Mouse (Mus musculus) midbrain, embryonic 16.5 days (tissue): Measurements from ENCODE around the gene Clcn3. TPM values are rescaled to one million over a fixed set of nuclear protein-coding genes. Genes with fewer than 3 reads are reported as not detected.
"Not testable (repeated sequence)": the region's sequence is repeated elsewhere in the genome, so short reads cannot be mapped to it uniquely, and the experiment has no call there.

Source experiments
- ATAC-seq: fragments of 200-750 bp; cut with Nextera tagmentation; 2 replicates; pipeline ENCODE4 v1.8.0; 2017; ENCODE audit warnings: moderate TSS enrichment
- H3K27ac ChIP-seq: fragments of 300-500 bp; sonication (generic); 2 replicates; pipeline ENCODE4 v1.5.1; 2014; ENCODE audit warnings: mild to moderate bottlenecking, low read length, mixed read lengths
- H3K27me3 ChIP-seq: fragments of 300-500 bp; sonication (generic); 2 replicates; pipeline ENCODE4 v1.6.1; 2014; ENCODE audit warnings: low read depth, low read length, mixed read lengths; ENCODE audit not compliant: control insufficient read depth, insufficient read depth
- H3K36me3 ChIP-seq: fragments of 300-500 bp; sonication (generic); 2 replicates; pipeline ENCODE4 v1.6.1; 2014; ENCODE audit warnings: mild to moderate bottlenecking, low read length, moderate library complexity, mixed read lengths; ENCODE audit not compliant: control insufficient read depth, insufficient read depth
- H3K4me1 ChIP-seq: fragments of 300-500 bp; sonication (generic); 2 replicates; pipeline ENCODE4 v1.6.1; 2014; ENCODE audit warnings: mild to moderate bottlenecking, low read length, mixed read lengths; ENCODE audit not compliant: control insufficient read depth, insufficient read depth
- H3K4me2 ChIP-seq: fragments of 300-500 bp; sonication (generic); 2 replicates; pipeline ENCODE4 v1.6.1; 2014; ENCODE audit warnings: mild to moderate bottlenecking, low read length, mixed read lengths
- H3K4me3 ChIP-seq: fragments of 300-500 bp; sonication (generic); 2 replicates; pipeline ENCODE4 v1.5.1; 2014; ENCODE audit warnings: low read depth, mild to moderate bottlenecking, low read length, moderate library complexity, mixed read lengths
- H3K9ac ChIP-seq: fragments of 300-500 bp; sonication (generic); 2 replicates; pipeline ENCODE4 v1.6.1; 2014; ENCODE audit warnings: low read depth, low read length, mixed read lengths
- H3K9me3 ChIP-seq: fragments of 300-500 bp; sonication (generic); replicated peaks from 2 replicates; pipeline ENCODE4 v1.6.1; 2014; ENCODE audit warnings: mild to moderate bottlenecking, low read length, mixed read lengths; ENCODE audit not compliant: control insufficient read depth, poor library complexity, severe bottlenecking
- WGBS: fragments of 180-500 bp; shearing (Covaris S2); extraction: QIAGEN DNeasy Blood & Tissue Kit; methylation state at CpG from one replicate; pipeline ENCODE4 v1.1.7; 2014; 5-methylcytosine and 5-hydroxymethylcytosine counted together
- polyA plus RNA-seq: library from polyadenylated mRNA; unstranded; fragments of >200 nt; fragmentation: Nextera tagmentation; extraction: Ambion mirVana; gene quantifications from 2 replicates; pipeline ENCODE4 v1.2.1, GENCODE M21; 2015

Gene Clcn3
- 74.4 and 78.4 TPM in 2 replicates for polyA plus RNA-seq

DNA sequence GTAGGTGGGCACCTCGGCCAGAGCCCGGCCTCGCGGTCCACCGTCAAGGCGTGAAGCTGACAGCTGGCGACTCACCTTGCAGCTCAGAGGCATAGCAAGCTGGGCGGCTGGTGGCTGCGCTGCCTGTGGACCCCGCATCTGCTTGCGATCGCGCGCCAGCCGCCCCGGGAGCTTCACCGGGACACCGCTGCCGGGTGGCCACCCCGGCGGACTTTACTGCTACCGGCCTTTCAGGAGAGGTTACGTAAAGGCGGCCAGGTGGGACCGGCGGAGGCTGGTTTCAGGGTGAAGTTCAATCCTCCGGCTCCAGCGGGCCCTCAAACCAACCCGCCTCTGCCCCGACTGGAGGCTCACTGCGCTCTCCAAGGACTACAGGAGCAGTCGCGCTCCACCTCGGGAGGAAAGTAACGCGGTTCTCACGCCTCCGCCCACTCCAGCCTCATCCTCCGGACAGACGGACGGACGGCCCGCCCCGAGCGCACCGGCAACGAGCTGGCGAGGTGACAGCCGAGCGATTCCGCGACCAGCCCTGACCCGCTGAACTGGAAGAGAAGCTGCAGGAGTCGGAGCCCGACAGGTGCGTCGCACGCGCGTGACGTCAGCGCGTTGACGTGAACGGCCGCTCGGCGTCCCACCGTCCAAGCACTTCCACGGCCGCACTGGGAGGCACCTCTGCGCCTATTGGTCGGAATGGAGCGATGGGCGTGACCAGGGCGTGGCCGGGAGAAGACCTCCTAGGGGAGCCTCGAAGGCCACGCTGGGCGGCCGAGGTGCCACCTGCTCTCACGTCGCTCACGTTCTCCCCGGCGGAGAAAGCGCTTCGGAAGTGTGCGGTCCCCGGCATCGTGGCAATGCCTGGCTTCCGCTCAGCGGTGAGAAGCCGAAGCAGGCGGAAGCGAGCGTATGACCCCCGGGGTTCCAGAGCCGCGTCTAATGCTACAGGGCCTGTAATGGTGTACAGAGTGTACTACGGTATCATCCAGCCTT is at the start of gene Clcn3:
Gene Clcn3, minus strand, starts transcription at position 600 of the 987 bp plus-strand sequence.
- under 1% methylated on average over 101 of the region's 101 CpGs for WGBS
- Histone ChIP-seq H3K9me3 (no peaks in the 10 kb centered on the region), H3K4me2 (peak within 1 kb of the TSS; percentile 97), H3K36me3 (no peaks in the 10 kb centered on the region), H3K27me3 (no peaks in the 10 kb centered on the region), H3K27ac (peak within 1 kb of the TSS; percentile 90), H3K4me1 (peaks cover 16% of the 10 kb centered on the region), H3K4me3 (peak within 1 kb of the TSS; percentile 91), H3K9ac (peak within 1 kb of the TSS; percentile 86)
- peak; percentile 100 for ATAC-seq

DNA sequence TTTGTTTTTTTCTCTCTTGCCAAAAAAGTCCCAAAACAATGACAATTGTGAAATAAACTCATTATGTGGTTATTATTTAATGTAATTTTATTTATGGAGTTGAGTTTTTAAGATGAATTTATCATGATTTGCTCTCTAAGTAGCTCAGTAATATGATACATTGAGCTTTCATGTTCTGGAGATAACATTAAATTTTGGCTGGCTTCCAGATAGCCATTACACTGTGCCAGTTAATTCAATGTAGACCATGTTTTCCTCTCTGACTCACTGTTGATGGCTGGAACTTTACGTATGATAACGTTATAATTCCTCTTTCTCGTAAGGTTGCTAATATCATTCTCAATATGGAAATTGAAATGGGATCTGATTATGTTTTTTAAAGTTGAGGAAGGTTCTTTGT is 13.4 kb upstream of the Clcn3 start:
- H3K9me3 ChIP-seq: no peaks in the 10 kb centered on the region
- H3K27me3 ChIP-seq: no peaks in the 10 kb centered on the region
- WGBS: 94% methylated on average over 3 of the region's 3 CpGs
- H3K9ac ChIP-seq: no peak overlapping the region
- no peak overlapping the region for H3K4me3 ChIP-seq
- no peak overlapping the region for H3K4me2 ChIP-seq
- H3K4me1 ChIP-seq: peaks cover 12% of the 10 kb centered on the region
- ATAC-seq: no peak
- no peak overlapping the region for H3K27ac ChIP-seq
- H3K36me3 ChIP-seq: no peaks in the 10 kb centered on the region

DNA sequence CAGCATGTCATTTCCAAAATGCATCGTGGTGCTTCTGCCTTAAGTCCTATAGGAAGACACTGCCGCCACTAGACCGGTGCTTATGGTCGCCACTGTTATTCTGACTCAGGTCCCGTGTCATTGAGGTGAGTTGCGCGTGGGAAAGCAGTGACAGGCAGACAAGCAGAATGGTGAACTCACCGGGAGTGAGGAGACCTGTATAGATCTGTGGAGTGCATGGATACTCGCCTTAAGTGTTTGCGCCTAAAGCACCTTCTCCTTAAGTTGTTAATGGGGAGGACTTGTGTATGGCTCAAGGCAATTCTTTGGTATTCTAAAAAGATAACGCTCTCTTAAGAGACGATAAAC is 10.5 kb upstream of the Clcn3 start:
- Histone ChIP-seq H3K27ac (peak overlapping the region; percentile 93), H3K9me3 (no peaks in the 10 kb centered on the region), H3K27me3 (no peaks in the 10 kb centered on the region), H3K36me3 (no peaks in the 10 kb centered on the region), H3K4me2 (peak overlapping the region; percentile 84), H3K4me3 (peak overlapping the region; percentile 84), H3K9ac (peak overlapping the region; percentile 87), H3K4me1 (peaks cover 12% of the 10 kb centered on the region)
- 5% methylated on average over 12 of the region's 12 CpGs for whole genome bisulfite sequencing
- ATAC-seq: peak; percentile 53; the same call in 1 of the 2 replicates

DNA sequence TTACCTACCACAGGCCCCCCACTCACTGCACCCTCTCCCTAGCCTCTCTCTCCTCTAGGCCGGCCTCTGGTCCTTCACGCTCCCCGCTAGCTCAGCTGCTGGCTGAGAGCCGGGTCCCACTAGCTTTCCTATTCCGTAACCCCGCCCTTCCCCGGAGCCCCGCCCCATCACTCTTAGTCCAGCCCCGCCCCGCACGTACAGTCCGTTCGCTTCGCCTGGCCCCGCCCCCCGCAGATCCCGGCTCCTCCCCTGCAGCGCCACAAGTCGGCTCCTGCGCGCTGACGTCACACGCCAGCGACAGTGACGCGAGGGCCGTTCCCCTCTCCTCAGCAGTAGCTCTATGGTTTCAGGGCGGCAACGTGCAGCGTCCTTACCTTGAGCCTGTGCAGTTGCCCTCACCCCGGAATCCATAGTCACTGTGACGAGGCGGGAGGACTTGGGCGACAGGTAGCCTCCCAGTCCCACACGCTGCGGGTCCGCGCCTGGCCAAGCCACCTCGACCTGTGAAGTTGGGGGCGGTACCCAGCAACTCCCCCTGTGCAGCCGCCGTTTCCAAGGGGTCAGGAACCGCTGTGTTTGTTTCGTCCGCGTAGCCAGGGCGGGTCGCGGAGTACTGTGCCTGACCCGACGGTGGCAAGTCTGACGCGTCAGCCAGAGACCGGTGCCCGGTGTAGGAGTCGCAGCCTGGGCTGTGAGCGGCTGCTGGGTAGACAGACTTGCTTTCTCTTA is 10.0 kb upstream of the Clcn3 start, which contains the start of gene Nek1:
Gene Nek1, plus strand, starts transcription at position 286 of the 729 bp plus-strand sequence.
- Histone ChIP-seq H3K36me3 (no peaks in the 10 kb centered on the region), H3K27ac (peak within 1 kb of the TSS; percentile 93), H3K9ac (peak within 1 kb of the TSS; percentile 87), H3K4me3 (peak within 1 kb of the TSS; percentile 84), H3K4me2 (peak within 1 kb of the TSS; percentile 84), H3K9me3 (no peaks in the 10 kb centered on the region), H3K27me3 (no peaks in the 10 kb centered on the region), H3K4me1 (peaks cover 12% of the 10 kb centered on the region)
- WGBS: under 1% methylated on average over 54 of the region's 57 CpGs
- peak; percentile 97 for ATAC-seq

DNA sequence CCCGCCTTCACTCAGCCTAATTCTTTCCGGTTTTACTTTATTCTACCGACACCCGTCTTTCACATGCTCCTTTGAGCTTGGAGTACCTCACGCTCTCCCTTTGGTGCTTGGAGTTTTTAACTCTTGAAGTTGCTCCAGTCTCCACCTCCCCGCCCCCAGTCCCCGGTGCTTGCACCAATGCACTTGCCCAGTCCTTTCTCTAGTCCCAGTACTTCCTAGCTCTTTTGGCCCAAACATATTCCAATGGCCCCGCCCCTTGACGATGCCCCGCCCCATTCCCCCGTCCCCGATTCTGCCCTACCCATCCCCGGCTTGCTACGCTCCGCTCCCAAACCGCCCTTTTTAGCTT is 9.4 kb upstream of the Clcn3 start:
- no peak for ATAC-seq
- Histone ChIP-seq H3K9me3 (no peaks in the 10 kb centered on the region), H3K36me3 (no peaks in the 10 kb centered on the region), H3K4me1 (peaks cover 12% of the 10 kb centered on the region), H3K27ac (peak overlapping the region; percentile 93), H3K27me3 (no peaks in the 10 kb centered on the region), H3K9ac (peak overlapping the region; percentile 69), H3K4me2 (peak overlapping the region; percentile 78), H3K4me3 (peak overlapping the region; percentile 84)
- under 1% methylated on average over 16 of the region's 16 CpGs for WGBS

DNA sequence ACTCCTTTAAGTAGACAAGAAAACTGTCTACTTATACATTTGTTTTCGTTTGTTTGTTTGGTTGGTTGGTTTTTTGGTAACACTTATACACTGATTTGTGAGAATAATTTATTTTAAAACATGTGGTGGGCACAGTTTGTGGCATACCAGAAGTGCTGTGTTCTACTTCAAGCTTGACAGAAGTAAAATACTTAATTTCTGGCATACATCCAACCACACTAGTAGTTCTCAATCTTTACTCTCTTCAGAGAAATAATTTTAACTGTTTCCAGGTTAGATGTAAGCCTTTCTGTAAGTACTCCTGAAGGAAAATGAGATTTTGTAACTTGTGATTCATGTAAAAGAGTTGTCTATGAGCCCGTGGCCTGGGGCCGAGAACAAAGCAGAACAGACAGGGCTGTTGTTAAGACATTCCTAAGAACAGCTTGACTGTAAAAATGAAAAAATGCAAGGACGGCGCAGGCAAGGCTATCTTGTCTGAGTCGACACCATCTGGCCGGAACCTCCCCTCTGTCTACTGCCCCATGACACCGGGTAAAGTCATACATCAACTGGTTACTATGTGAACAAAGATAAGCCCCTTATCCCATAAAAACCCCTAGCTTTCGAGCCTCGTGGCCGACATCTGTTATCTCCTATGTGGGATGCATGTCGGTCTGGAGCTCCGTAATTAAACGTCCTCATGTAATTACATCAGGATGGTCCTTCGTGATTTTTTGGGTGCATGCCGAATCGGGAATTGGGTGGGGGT is 1.3 kb upstream of the Clcn3 start:
- ATAC-seq, H3K4me3 ChIP-seq, H3K27ac ChIP-seq, H3K4me2 ChIP-seq, H3K27me3 ChIP-seq, H3K9ac ChIP-seq, H3K36me3 ChIP-seq, H3K9me3 ChIP-seq: not testable (repeated sequence)
- peaks cover 16% of the 10 kb centered on the region for H3K4me1 ChIP-seq
- 94% methylated on average over 17 of the region's 17 CpGs for WGBS

DNA sequence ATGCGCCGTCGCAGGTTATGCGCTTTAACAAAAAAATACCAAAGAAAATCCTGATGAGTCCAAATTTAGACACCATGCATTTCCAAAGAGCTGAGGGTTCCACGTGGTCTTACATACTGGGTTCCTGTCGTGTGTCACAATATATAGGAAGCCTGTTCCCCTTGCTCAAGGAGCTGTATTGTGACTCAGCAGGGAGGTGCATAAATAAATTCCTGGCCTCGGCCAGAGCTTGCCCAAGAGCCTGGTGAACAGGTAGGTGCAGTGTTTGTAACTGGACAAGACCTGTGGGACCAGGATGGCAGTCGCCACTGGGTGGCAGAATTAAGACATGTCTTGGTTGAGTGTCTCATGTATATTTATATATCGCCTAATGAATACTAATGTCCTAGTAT is 584 bp upstream of the Clcn3 start:
- WGBS: 8% methylated on average over 9 of the region's 9 CpGs
- Histone ChIP-seq H3K27ac (peak overlapping the region; percentile 90), H3K9ac (peak overlapping the region; percentile 86), H3K36me3 (no peaks in the 10 kb centered on the region), H3K4me3 (peak overlapping the region; percentile 91), H3K27me3 (no peaks in the 10 kb centered on the region), H3K9me3 (no peaks in the 10 kb centered on the region), H3K4me1 (peaks cover 16% of the 10 kb centered on the region), H3K4me2 (peak overlapping the region; percentile 97)
- peak; percentile 78 for ATAC-seq

DNA sequence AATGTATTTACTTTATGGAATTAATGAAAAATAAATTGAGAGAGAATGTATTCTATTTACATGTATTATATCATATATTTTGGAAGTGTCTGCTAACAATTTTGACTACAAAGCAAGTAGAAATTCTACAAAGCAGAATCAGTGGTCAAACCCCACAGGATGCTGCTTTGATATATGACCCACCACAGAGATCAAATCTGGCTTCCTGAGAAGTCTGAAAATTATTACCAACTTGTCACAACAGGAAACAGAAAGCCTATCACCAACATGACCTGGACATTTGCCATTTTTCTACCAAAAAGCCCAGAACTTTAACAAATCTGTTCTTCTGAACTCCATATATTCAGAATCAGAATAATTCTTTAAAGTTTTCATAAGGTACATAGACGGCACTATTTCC is 1.7 kb downstream of the Clcn3 start:
- peak overlapping the region; percentile 97 for H3K4me2 ChIP-seq
- ATAC-seq: no peak
- peaks cover 16% of the 10 kb centered on the region for H3K4me1 ChIP-seq
- H3K9ac ChIP-seq: no peak overlapping the region
- no peaks in the 10 kb centered on the region for H3K36me3 ChIP-seq
- no peak overlapping the region for H3K4me3 ChIP-seq
- no peaks in the 10 kb centered on the region for H3K9me3 ChIP-seq
- no peaks in the 10 kb centered on the region for H3K27me3 ChIP-seq
- 56% methylated on average over 1 of the region's 1 CpGs for WGBS
- no peak overlapping the region for H3K27ac ChIP-seq
